Mouse (Mus musculus) myocyte (in vitro differentiated cells): ENCODE measurements around the gene Cfap74.

Experiments used
- E2F4 ChIP-seq: IDR thresholded peaks from one replicate; pipeline ENCODE4 v1.6.1; 2011; ENCODE audit warnings: mild to moderate bottlenecking, control low read depth, moderate library complexity; ENCODE audit not compliant: insufficient read depth
- POLR2A ChIP-seq: IDR thresholded peaks from one replicate; pipeline ENCODE4 v1.6.1; 2011; ENCODE audit warnings: low read depth, mild to moderate bottlenecking, control low read depth, moderate library complexity; ENCODE audit not compliant: insufficient read length
- REST ChIP-seq: IDR thresholded peaks from one replicate; pipeline ENCODE4 v1.6.1; 2011; ENCODE audit warnings: mild to moderate bottlenecking, control low read depth, moderate library complexity; ENCODE audit not compliant: insufficient read depth, insufficient read length
- USF1 ChIP-seq: IDR thresholded peaks from one replicate; pipeline ENCODE4 v1.6.1; 2011; ENCODE audit warnings: low read depth, mild to moderate bottlenecking, control low read depth, moderate library complexity

GRCm38 (mm10) chr4:155382752-155383151 is 26.2 kb upstream of the Cfap74 start:
- TF ChIP-seq E2F4 (no peak), POLR2A (no peak), USF1 (no peak), REST (no peak)
